Mouse (Mus musculus): ENCODE data around the gene Hinfp. TPM values are rescaled to one million over a fixed set of nuclear protein-coding genes. Genes with fewer than 3 reads are reported as not detected.

Gene Hinfp
- total RNA-seq, 4 experiments from 2014 or later, result 4.5 to 9.6 (median 7.2) TPM

DNA sequence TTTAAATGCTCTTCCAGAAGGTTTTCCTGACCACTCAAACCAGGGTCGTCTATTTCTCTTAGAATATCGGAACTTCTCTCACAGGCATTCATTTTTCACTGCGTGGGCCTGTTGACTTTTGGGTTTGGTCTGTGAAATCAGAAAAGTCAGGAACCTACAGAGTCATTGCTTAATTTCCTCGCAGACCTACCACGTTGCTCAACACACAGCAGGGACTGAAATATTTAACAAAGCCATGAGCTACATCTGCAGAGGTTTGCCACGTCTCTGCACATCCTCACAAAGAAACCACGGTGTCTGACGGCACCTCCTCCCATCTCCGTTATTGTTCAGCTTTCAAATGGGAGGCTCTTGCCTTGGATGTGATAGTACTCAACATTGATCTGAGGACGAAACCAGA, 46.5 kb downstream of the Hinfp start:
- DNase-seq (ENCODE audit: low spot score in 2 of 2), result no peak

GRCm38 (mm10) chr9:44256213-44256612, 49.3 kb downstream of the Hinfp start:
- no peak for DNase-seq (ENCODE audit: low spot score in 2 of 2)

GRCm38 (mm10) chr9:44255136-44255521, 50.3 kb downstream of the Hinfp start:
- no peak for DNase-seq (ENCODE audit: low spot score in 2 of 2)

- no peak for DNase-seq (ENCODE audit: low spot score in 2 of 2)
These were observed 50.8 kb downstream of the Hinfp start for GRCm38 (mm10) chr9:44254508-44255135.

GRCm38 (mm10) chr9:44253441-44253840, 52.0 kb downstream of the Hinfp start:
- no peak for DNase-seq (ENCODE audit: low spot score in 2 of 2)

GRCm38 (mm10) chr9:44251314-44251713, 54.2 kb downstream of the Hinfp start, which contains the start of gene Pdzd3:
TSS of gene Pdzd3 (minus strand) at chr9:44251471.
- no peak for DNase-seq (ENCODE audit: low spot score in 2 of 2)

DNA sequence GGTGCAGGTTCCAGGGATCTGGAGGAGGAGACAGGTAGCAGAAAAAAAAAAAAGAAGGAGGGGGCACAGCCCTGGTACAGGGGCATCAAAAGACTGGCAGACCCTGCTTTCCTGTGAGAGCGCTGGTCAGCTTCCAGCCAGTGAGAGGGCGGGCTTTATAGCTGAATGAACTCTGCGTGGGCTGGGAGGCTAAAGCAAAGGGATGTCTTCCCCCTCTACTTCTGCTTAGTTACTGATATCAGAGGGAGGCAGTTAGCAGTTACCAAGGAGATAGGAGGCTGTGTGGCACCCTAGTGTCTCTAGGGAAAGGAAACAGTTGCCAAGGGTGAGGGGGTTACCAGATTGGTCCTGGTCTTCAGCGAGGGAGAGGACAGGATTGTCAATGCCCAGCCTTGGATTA, 55.0 kb downstream of the Hinfp start:
- no peak for DNase-seq (ENCODE audit: low spot score in 2 of 2)

DNA sequence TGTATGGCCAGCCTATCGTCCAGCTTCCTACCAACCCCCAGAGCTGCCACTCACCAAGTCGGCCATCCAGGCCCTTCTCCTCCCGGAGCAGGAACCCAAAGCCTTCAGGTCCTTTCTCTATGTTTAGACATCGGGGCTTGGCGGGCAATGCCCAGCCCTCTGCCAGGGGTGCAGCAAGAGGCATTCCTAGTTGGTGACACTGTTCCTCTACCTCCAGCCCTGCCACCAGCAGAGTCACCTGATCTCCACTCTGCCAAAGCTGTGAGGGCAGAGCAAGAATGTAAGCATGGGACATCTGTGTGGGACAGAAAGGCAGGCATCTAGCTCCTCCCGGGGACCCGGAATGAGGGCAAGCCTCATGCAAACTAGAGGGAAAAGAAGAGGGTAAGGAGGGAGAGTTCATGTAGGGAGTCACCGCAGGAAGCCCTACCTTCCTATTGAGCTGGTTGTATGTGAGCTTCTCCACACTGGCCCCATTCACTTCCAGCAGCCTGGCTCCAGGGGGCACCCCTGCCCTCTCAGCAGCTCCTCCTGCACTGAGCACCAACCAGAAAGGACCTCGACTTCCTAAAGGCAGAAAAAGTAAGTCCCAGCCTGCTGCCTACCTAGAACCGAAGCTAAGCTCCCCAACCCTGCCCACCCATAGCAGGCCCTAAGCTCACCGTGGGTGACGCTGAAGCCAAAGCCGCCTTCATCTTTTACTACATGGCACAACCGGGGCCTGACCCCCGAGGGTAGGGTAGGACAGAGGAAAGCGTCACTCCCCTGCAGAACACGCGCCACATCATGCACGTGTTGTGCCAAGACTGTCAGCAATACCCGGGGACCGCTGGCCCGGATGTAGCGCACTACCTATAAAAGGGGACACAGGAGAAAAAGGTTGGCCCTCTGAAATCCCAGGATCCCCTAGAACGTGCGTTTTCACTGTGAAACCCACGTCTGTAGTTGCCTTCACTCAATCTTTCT, 56.0 kb downstream of the Hinfp start:
- DNase-seq (ENCODE audit: low spot score in 2 of 2), result peak; percentile 57 to 62

DNA sequence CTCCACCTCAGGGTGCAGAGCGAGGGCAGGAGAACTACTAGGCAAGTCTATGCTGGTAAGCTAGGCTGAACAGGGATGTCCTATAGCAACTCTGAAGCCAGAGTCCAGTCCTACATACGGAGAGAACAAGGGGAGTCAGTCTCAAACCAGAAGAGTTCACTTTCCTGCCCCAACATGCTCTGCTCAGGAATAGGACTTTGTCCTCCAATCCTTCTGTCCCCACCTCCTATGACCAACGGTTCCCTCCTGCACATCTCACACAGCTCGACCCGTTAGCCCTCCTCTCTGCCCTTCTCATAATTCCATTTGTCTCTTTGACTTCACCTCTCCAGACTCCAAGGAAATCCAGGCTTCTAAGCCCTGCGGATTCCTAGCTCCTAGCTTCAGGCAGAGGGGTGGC, 57.6 kb downstream of the Hinfp start:
- no peak for DNase-seq (ENCODE audit: low spot score in 2 of 2)

GRCm38 (mm10) chr9:44243621-44244020, 61.9 kb downstream of the Hinfp start:
- no peak for DNase-seq (ENCODE audit: low spot score in 2 of 2)

Small RNA genes lying within 50 kb of the gene (microRNA-seq; reads per million reads assigned to microRNA genes)
- not detected for gene Gm44335

Other genes with a start within 250 kb of the Hinfp start
- 100 to 1,000 TPM; 222 to 251 (median 237) TPM for gene Usp2, start 238.7 kb downstream of the Hinfp start, total RNA-seq (2022)
- gene Mfrp, start 203.9 kb downstream of the Hinfp start, total RNA-seq (2022), result not detected
- 1 to 10 TPM; 1.6 to 4.2 (median 3.0) TPM for gene C1qtnf5, start 198.4 kb downstream of the Hinfp start, total RNA-seq (2022)
- gene Gm49380, start 192.2 kb downstream of the Hinfp start, total RNA-seq (2022), result under 1 TPM; 0.31 to 0.60 (median 0.38) TPM
- gene Rnf26, start 192.2 kb downstream of the Hinfp start, total RNA-seq (2022), result 1 to 10 TPM; 1.7 to 2.9 (median 2.6) TPM
- 10 to 100 TPM; 15.4 to 33.9 (median 26.2) TPM for gene Mcam, start 171.2 kb downstream of the Hinfp start, total RNA-seq (2022)
- gene Cbl, start 71.6 kb downstream of the Hinfp start, total RNA-seq (2022), result 10 to 100 TPM in 1 of 4 experiments, 1 to 10 TPM in 3; 5.1 to 10.2 (median 7.3) TPM
- not detected for gene Ccdc153, start 65.0 kb downstream of the Hinfp start, total RNA-seq (2022)
- 1 to 10 TPM in 1 of 4 experiments, under 1 TPM in 3; 0.56 to 1.0 (median 0.95) TPM for gene Pdzd3, start 54.2 kb downstream of the Hinfp start, total RNA-seq (2022)
- 10 to 100 TPM; 20.5 to 24.7 (median 22.6) TPM for gene Nlrx1, start 37.1 kb downstream of the Hinfp start, total RNA-seq (2022)
- under 1 TPM; 0.12 to 0.70 (median 0.30) TPM for gene Abcg4, start 17.1 kb downstream of the Hinfp start, total RNA-seq (2022)
- gene C2cd2l, start 14.6 kb upstream of the Hinfp start, total RNA-seq (2022), result 10 to 100 TPM; 10.4 to 18.9 (median 15.2) TPM
- gene Dpagt1, start 20.3 kb upstream of the Hinfp start, total RNA-seq (2022), result 10 to 100 TPM; 10.9 to 14.8 (median 13.0) TPM
- gene H2afx, start 29.0 kb upstream of the Hinfp start, total RNA-seq (2022), result 10 to 100 TPM in 1 of 4 experiments, 1 to 10 TPM in 3; 7.8 to 10.3 (median 8.7) TPM
- gene Hmbs, start 38.6 kb upstream of the Hinfp start, total RNA-seq (2022), result 10 to 100 TPM; 24.2 to 26.1 (median 25.2) TPM
- 10 to 100 TPM; 17.6 to 19.0 (median 18.3) TPM for gene Vps11, start 56.0 kb upstream of the Hinfp start, total RNA-seq (2022)
- gene Hyou1, start 73.8 kb upstream of the Hinfp start, total RNA-seq (2022), result 10 to 100 TPM; 24.2 to 32.0 (median 25.9) TPM
- 100 to 1,000 TPM in 3 of 4 experiments, 10 to 100 TPM in 1; 96.0 to 131 (median 127) TPM for gene Slc37a4, start 91.2 kb upstream of the Hinfp start, total RNA-seq (2022)
- gene Rps25, start 101.5 kb upstream of the Hinfp start, total RNA-seq (2022), result 100 to 1,000 TPM; 854 to 938 (median 914) TPM
- 10 to 100 TPM; 17.5 to 23.0 (median 19.5) TPM for gene Trappc4, start 101.9 kb upstream of the Hinfp start, total RNA-seq (2022)
- 1 to 10 TPM; 1.6 to 4.5 (median 3.4) TPM for gene Ccdc84, start 112.9 kb upstream of the Hinfp start, total RNA-seq (2022)
- not detected for gene Foxr1, start 135.5 kb upstream of the Hinfp start, total RNA-seq (2022)
- under 1 TPM in 2 of 4 experiments, not detected in 2; 0.29 to 0.54 TPM for gene Upk2, start 149.3 kb upstream of the Hinfp start, total RNA-seq (2022)
- 10 to 100 TPM; 36.4 to 43.8 (median 41.7) TPM for gene Bcl9l, start 177.2 kb upstream of the Hinfp start, total RNA-seq (2022)

Data from gastrocnemius, adult 8-10 months (tissue).